Mouse (Mus musculus) heart, postnatal 4 days (tissue): ENCODE data around the gene Lhx2. TPM values are rescaled to one million over a fixed set of nuclear protein-coding genes. Genes with fewer than 3 reads are reported as not detected.

Experiments used
- DNase-seq: peaks from one replicate; pipeline ENCODE4 v3.0.0; 2021
- total RNA-seq, 2 experiments: library from RNA; stranded (reverse); gene quantifications; 2 replicates each; pipeline ENCODE4 v1.2.3; 2021

The Lhx2 gene
- total RNA-seq, 2 experiments from 2014 or later = 0.29 to 1.2 TPM

DNA sequence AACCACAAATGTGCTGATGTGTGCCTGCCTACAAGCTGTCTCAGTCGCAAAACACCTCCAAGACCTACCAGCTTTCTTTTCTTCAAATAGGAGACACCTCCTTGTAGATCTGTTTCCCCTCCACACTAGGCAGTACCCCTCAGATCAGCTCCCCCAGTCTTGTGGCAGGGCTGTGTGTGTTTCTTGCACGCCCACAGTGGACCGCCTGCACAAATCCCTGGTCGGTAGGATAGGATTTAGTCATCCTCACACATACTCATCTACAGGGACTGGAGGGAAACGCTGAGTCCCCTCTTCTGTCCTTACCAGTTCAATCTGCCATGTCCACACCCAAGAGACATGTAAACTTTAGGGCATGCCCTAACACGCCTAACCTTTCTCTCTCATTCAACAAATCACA, 71.1 kb downstream of the Lhx2 start:
- DNase-seq = no peak

GRCm38 (mm10) chr2:38412599-38413177, 73.6 kb downstream of the Lhx2 start:
- DNase-seq = no peak

- peak; percentile 71 for DNase-seq
Measured at GRCm38 (mm10) chr2:38417970-38418369, 78.9 kb downstream of the Lhx2 start.

Other genes starting within 250 kb of the Lhx2 start
- gene Dennd1a, start 51.9 kb upstream of the Lhx2 start, total RNA-seq = 10 to 100 TPM; 31.3 to 31.6 TPM
- 10 to 100 TPM; 24.8 to 26.0 TPM for gene Nek6, start 172.4 kb downstream of the Lhx2 start, total RNA-seq